Mouse (Mus musculus): ENCODE data around the gene Spire2. TPM values are rescaled to one million over a fixed set of nuclear protein-coding genes. Genes with fewer than 3 reads are reported as not detected.

The Spire2 gene
- polyA plus RNA-seq, 1 experiment from 2014 or later: 0.95 TPM

DNA sequence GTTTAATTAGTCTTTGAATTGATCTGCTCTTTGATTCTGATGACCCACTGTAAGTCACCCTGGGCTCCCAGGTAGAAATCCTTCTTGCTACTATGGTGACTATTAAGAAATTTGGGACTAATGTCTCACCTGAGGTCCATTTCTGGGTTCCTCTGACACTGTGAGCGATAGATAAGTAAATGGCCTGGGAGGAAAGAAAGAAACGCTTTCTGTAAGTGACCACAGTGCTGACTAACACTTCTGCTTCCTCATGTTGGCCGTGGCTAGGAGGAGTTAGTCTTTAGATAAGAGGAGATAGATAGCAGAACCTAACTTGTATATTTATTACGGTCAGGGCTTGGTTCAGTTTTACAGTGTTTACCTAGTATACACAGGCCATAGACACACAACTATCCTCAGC lies 3.2 kb upstream of the Spire2 start:
- 90% methylated on average over 4 of the region's 4 CpGs for WGBS
- Histone ChIP-seq H3K27me3 (ENCODE audit: control insufficient read depth, insufficient read depth, low read length) (peaks cover 20% of the 10 kb centered on the region), H3K4me2 (ENCODE audit: low read depth, severe bottlenecking) (no peak overlapping the region), H3K27ac (replicated peaks; ENCODE audit: low read depth, low read length) (no peak overlapping the region), H3K4me3 (ENCODE audit: low read depth, low read length) (no peak overlapping the region), H3K9me3 (ENCODE audit: control insufficient read depth, low read length) (no peaks in the 10 kb centered on the region), H3K36me3 (ENCODE audit: control insufficient read depth, insufficient read depth, low read length) (no peaks in the 10 kb centered on the region), H3K4me1 (ENCODE audit: control insufficient read depth, insufficient read depth, low read length) (no peaks in the 10 kb centered on the region; the same call in 1 of the 2 replicates), H3K9ac (ENCODE audit: low read length) (no peak overlapping the region)
- ATAC-seq (ENCODE audit: insufficient number of reproducible peaks, low FRiP score, low TSS enrichment, low read depth) (no peak), DNase-seq (ENCODE audit: low spot score) (no peak)

GRCm38 (mm10) chr8:123329961-123330360 lies 2.6 kb upstream of the Spire2 start:
- H3K4me1 ChIP-seq (ENCODE audit: control insufficient read depth, insufficient read depth, low read length): no peaks in the 10 kb centered on the region; the same call in 1 of the 2 replicates
- H3K9ac ChIP-seq (ENCODE audit: low read length): no peak overlapping the region
- no peak overlapping the region for H3K4me3 ChIP-seq (ENCODE audit: low read depth, low read length)
- no peak overlapping the region for H3K4me2 ChIP-seq (ENCODE audit: low read depth, severe bottlenecking)
- peaks cover 20% of the 10 kb centered on the region for H3K27me3 ChIP-seq (ENCODE audit: control insufficient read depth, insufficient read depth, low read length)
- no peaks in the 10 kb centered on the region for H3K36me3 ChIP-seq (ENCODE audit: control insufficient read depth, insufficient read depth, low read length)
- 71% methylated on average over 5 of the region's 5 CpGs for WGBS
- no peak overlapping the region for H3K27ac ChIP-seq (replicated peaks; ENCODE audit: low read depth, low read length)
- no peak for DNase-seq (ENCODE audit: low spot score)
- no peak for ATAC-seq (ENCODE audit: insufficient number of reproducible peaks, low FRiP score, low TSS enrichment, low read depth)
- no peaks in the 10 kb centered on the region for H3K9me3 ChIP-seq (ENCODE audit: control insufficient read depth, low read length)

- Histone ChIP-seq H3K36me3 (ENCODE audit: control insufficient read depth, insufficient read depth, low read length) (no peaks in the 10 kb centered on the region), H3K9me3 (ENCODE audit: control insufficient read depth, low read length) (no peaks in the 10 kb centered on the region), H3K27ac (replicated peaks; ENCODE audit: low read depth, low read length) (no peak overlapping the region), H3K27me3 (ENCODE audit: control insufficient read depth, insufficient read depth, low read length) (peaks cover 20% of the 10 kb centered on the region), H3K4me1 (ENCODE audit: control insufficient read depth, insufficient read depth, low read length) (no peaks in the 10 kb centered on the region; the same call in 1 of the 2 replicates), H3K9ac (ENCODE audit: low read length) (no peak overlapping the region), H3K4me2 (ENCODE audit: low read depth, severe bottlenecking) (no peak overlapping the region), H3K4me3 (ENCODE audit: low read depth, low read length) (no peak overlapping the region)
- DNase-seq (ENCODE audit: low spot score) (no peak), ATAC-seq (ENCODE audit: insufficient number of reproducible peaks, low FRiP score, low TSS enrichment, low read depth) (no peak)
- 68% methylated on average over 6 of the region's 6 CpGs for WGBS
These were observed 1.8 kb upstream of the Spire2 start for GRCm38 (mm10) chr8:123330701-123331100.

GRCm38 (mm10) chr8:123331301-123331700 lies 1.2 kb upstream of the Spire2 start:
- H3K36me3 ChIP-seq (ENCODE audit: control insufficient read depth, insufficient read depth, low read length): no peaks in the 10 kb centered on the region
- H3K27ac ChIP-seq (replicated peaks; ENCODE audit: low read depth, low read length): no peak overlapping the region
- H3K4me1 ChIP-seq (ENCODE audit: control insufficient read depth, insufficient read depth, low read length): no peaks in the 10 kb centered on the region; the same call in 1 of the 2 replicates
- no peak overlapping the region for H3K4me3 ChIP-seq (ENCODE audit: low read depth, low read length)
- ATAC-seq (ENCODE audit: insufficient number of reproducible peaks, low FRiP score, low TSS enrichment, low read depth) (no peak), DNase-seq (ENCODE audit: low spot score) (no peak)
- no peak overlapping the region for H3K9ac ChIP-seq (ENCODE audit: low read length)
- H3K9me3 ChIP-seq (ENCODE audit: control insufficient read depth, low read length): no peaks in the 10 kb centered on the region
- H3K4me2 ChIP-seq (ENCODE audit: low read depth, severe bottlenecking): no peak overlapping the region
- H3K27me3 ChIP-seq (ENCODE audit: control insufficient read depth, insufficient read depth, low read length): peaks cover 20% of the 10 kb centered on the region
- WGBS: 86% methylated on average over 2 of the region's 2 CpGs

DNA sequence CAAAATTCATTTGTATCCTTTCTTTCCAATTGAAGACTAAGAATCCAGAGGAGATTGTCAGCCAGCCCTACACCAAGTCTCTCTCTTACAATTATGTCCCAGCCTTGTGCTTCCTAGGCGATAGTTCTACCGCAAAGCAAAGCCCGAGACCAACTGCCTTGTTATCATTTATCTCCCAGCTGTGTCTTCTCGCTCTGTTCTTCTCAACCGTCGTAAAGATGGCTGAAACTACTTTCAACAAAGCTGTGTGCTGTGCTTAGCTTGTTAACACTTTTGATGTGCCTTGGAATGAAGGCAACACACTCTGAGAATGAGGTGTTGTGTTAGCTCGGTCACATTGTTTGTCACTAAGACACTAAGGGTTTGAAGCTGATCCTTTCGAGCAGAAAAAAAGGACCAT lies 703 bp upstream of the Spire2 start:
- Histone ChIP-seq H3K9ac (ENCODE audit: low read length) (no peak overlapping the region), H3K9me3 (ENCODE audit: control insufficient read depth, low read length) (no peaks in the 10 kb centered on the region), H3K4me1 (ENCODE audit: control insufficient read depth, insufficient read depth, low read length) (no peaks in the 10 kb centered on the region; the same call in 1 of the 2 replicates), H3K27me3 (ENCODE audit: control insufficient read depth, insufficient read depth, low read length) (peaks cover 20% of the 10 kb centered on the region), H3K4me2 (ENCODE audit: low read depth, severe bottlenecking) (peak overlapping the region; percentile 90; the same call in 1 of the 2 replicates), H3K27ac (replicated peaks; ENCODE audit: low read depth, low read length) (no peak overlapping the region), H3K36me3 (ENCODE audit: control insufficient read depth, insufficient read depth, low read length) (no peaks in the 10 kb centered on the region), H3K4me3 (ENCODE audit: low read depth, low read length) (no peak overlapping the region)
- no peak for DNase-seq (ENCODE audit: low spot score)
- no peak for ATAC-seq (ENCODE audit: insufficient number of reproducible peaks, low FRiP score, low TSS enrichment, low read depth)
- 39% methylated on average over 8 of the region's 8 CpGs for WGBS

DNA sequence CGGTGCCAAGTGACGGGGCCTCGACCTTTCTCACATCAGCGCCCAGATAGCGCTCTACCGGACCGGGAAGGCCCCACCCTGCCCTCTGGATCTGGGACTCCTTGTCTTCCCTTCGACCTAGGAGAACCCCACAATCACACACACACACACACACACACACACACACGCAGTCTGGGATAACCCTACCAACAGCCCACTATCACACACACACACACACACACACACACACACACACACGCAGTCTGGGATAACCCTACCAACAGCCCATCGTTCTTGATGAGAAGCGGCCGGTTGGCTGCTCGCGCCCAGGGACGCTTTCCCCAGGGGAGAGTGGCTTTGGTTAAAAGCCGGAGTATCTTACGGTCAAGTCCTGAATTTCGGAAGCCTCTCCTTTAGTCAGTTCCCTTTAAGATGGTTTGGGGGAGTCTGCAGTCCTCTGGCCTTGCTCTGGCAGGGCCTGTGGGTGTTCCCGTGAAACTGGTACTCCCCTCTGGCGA lies 626 bp downstream of the Spire2 start:
- H3K27me3 ChIP-seq (ENCODE audit: control insufficient read depth, insufficient read depth, low read length): peaks cover 20% of the 10 kb centered on the region
- ATAC-seq (ENCODE audit: insufficient number of reproducible peaks, low FRiP score, low TSS enrichment, low read depth): no peak; the same call in 1 of the 2 replicates
- H3K4me2 ChIP-seq (ENCODE audit: low read depth, severe bottlenecking): peak overlapping the region; percentile 90
- H3K36me3 ChIP-seq (ENCODE audit: control insufficient read depth, insufficient read depth, low read length): no peaks in the 10 kb centered on the region
- 2% methylated on average over 20 of the region's 21 CpGs for WGBS
- no peak overlapping the region; the same call in 1 of the 2 replicates for H3K9ac ChIP-seq (ENCODE audit: low read length)
- H3K4me3 ChIP-seq (ENCODE audit: low read depth, low read length): peak overlapping the region; percentile 51
- no peak overlapping the region for H3K27ac ChIP-seq (replicated peaks; ENCODE audit: low read depth, low read length)
- DNase-seq (ENCODE audit: low spot score): no peak
- no peaks in the 10 kb centered on the region for H3K9me3 ChIP-seq (ENCODE audit: control insufficient read depth, low read length)
- H3K4me1 ChIP-seq (ENCODE audit: control insufficient read depth, insufficient read depth, low read length): no peaks in the 10 kb centered on the region; the same call in 1 of the 2 replicates

DNA sequence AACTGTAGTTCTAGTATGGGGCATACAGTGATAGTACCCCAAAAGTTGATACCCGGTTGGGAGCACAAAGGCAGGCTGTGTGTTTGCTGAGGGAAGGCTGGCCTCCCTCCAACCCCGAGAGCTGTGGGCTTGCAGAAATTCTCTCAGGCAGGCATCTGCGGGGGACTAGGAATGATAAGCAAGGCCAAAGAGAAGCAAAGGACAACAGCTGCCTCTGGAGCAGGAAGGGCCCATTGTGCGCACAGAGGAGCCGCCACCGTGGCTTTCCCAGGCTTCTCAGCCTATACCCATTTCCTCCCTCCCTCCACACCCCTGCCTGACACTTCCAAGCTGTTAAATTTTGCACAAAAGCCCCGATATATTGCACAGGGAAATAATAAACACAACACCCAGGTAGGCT lies 1.4 kb downstream of the Spire2 start:
- Histone ChIP-seq H3K4me3 (ENCODE audit: low read depth, low read length) (no peak overlapping the region), H3K36me3 (ENCODE audit: control insufficient read depth, insufficient read depth, low read length) (no peaks in the 10 kb centered on the region), H3K4me1 (ENCODE audit: control insufficient read depth, insufficient read depth, low read length) (no peaks in the 10 kb centered on the region; the same call in 1 of the 2 replicates), H3K9ac (ENCODE audit: low read length) (no peak overlapping the region), H3K27me3 (ENCODE audit: control insufficient read depth, insufficient read depth, low read length) (peaks cover 20% of the 10 kb centered on the region), H3K9me3 (ENCODE audit: control insufficient read depth, low read length) (no peaks in the 10 kb centered on the region), H3K27ac (replicated peaks; ENCODE audit: low read depth, low read length) (no peak overlapping the region), H3K4me2 (ENCODE audit: low read depth, severe bottlenecking) (no peak overlapping the region)
- WGBS: 9% methylated on average over 7 of the region's 7 CpGs
- DNase-seq (ENCODE audit: low spot score) (no peak), ATAC-seq (ENCODE audit: insufficient number of reproducible peaks, low FRiP score, low TSS enrichment, low read depth) (no peak)

DNA sequence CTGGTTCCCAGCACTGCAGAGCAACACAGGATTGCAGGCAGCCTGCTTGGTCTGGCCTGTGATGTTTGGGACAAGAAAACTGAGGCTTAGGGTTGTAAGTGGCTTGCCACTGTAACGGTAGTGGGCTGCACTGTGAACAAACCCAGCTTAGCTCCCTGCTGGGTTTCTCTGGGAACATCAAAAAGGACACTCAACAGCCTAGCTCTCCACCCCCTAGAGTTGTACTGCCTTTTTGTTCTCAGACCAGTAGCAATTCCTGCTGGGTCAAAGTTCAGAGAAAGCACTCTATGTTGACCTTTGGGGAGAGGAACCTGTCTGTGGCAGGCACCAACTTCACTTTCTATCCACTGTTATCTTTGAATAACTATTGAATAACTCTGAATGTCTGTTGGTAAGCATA lies 2.0 kb downstream of the Spire2 start:
- Histone ChIP-seq H3K27me3 (ENCODE audit: control insufficient read depth, insufficient read depth, low read length) (peaks cover 20% of the 10 kb centered on the region), H3K4me3 (ENCODE audit: low read depth, low read length) (no peak overlapping the region), H3K4me1 (ENCODE audit: control insufficient read depth, insufficient read depth, low read length) (no peaks in the 10 kb centered on the region; the same call in 1 of the 2 replicates), H3K36me3 (ENCODE audit: control insufficient read depth, insufficient read depth, low read length) (no peaks in the 10 kb centered on the region), H3K9me3 (ENCODE audit: control insufficient read depth, low read length) (no peaks in the 10 kb centered on the region), H3K9ac (ENCODE audit: low read length) (no peak overlapping the region), H3K4me2 (ENCODE audit: low read depth, severe bottlenecking) (no peak overlapping the region), H3K27ac (replicated peaks; ENCODE audit: low read depth, low read length) (no peak overlapping the region)
- DNase-seq (ENCODE audit: low spot score) (no peak), ATAC-seq (ENCODE audit: insufficient number of reproducible peaks, low FRiP score, low TSS enrichment, low read depth) (no peak)
- 0% methylated on average over 1 of the region's 1 CpGs for WGBS

DNA sequence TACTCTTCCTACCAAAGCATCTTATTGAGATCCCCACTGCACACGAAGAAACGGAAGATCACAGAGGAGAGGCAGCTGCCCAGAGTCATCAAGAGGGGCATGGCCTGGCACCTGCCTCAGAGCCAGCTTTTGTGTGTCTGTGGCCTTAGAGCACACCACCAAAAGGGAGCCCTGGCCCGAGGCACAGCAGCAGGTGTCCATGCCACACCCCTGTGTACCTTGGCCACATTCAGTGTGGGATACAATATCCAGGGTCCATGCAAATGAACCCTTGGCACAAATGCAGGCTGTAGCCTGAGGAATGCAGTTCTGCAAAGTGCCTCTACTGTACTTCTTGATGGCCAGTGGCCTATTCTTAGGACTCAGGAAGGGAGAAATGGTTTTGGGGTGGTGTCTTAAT lies 5.0 kb downstream of the Spire2 start:
- Histone ChIP-seq H3K27me3 (ENCODE audit: control insufficient read depth, insufficient read depth, low read length) (peaks cover 17% of the 10 kb centered on the region), H3K36me3 (ENCODE audit: control insufficient read depth, insufficient read depth, low read length) (no peaks in the 10 kb centered on the region), H3K27ac (replicated peaks; ENCODE audit: low read depth, low read length) (no peak overlapping the region), H3K4me2 (ENCODE audit: low read depth, severe bottlenecking) (no peak overlapping the region), H3K9ac (ENCODE audit: low read length) (no peak overlapping the region), H3K4me1 (ENCODE audit: control insufficient read depth, insufficient read depth, low read length) (no peaks in the 10 kb centered on the region; the same call in 1 of the 2 replicates), H3K9me3 (ENCODE audit: control insufficient read depth, low read length) (no peaks in the 10 kb centered on the region), H3K4me3 (ENCODE audit: low read depth, low read length) (no peak overlapping the region)
- ATAC-seq (ENCODE audit: insufficient number of reproducible peaks, low FRiP score, low TSS enrichment, low read depth): no peak
- DNase-seq (ENCODE audit: low spot score): no peak
- WGBS: 87% methylated on average over 3 of the region's 3 CpGs
